Mouse (Mus musculus): ENCODE results near the gene Slc35g2.

Gene Slc35g2

DNA sequence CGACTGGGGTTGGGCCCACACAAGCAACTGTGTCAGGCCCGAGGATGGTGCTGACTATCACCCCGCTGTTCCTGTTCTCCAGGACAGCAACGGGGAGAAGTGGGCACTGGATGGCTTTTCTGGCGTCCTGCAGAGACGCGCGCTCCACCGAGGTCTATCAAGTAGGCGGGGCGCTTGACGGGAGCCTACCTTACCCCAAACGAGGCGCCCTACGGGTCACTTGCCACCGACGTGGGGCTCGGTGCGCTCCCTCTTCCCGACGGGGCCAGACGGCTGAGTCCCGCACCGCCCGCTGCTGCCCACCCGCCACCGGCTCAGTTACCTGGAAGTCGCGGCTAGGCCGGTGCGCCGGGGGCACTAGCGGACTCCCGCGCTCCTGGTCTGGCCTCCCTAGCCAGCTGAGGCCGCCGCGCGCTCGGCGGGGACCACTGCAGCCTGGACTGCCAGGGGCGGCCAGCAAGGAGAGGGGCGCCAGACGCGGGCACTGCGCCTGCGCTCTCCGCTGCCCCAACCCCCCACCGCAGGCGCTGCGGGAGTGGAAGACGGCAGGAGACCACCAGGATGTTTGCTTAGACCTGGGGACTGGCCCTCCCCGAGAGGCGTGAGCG lies at the start of gene Slc35g2:
Gene Slc35g2 (minus strand): TSS at position 465 of the 608 bp plus-strand sequence.
- in situ Hi-C loops (cut with MboI; ENCODE audit: low pct_unique_long_range_greater_than_20kb in 1 of 2, low sequenced_read_pairs in 2 of 2, unreplicated experiment in 1 of 2), result no loop called here

DNA sequence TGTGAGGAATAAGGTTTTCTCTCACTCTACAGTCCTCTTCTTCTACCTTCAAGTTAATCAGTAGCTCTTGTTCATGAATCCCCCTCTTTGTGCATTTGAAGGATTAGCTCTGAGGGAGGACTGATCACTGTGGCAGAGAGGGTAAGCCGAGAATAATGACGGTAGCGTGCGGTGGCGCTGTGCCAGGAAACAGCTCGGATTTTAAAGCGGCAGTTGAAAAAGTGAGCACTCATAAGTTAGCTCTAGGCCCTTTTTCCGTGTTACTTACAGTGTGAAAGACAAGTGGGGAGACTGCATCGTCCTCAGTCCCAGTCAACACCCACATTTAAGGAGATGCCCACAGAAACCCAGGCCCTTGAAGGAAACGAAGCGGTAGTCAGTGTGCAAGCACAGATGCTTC lies 46.1 kb upstream of the Slc35g2 start:
- in situ Hi-C loops (cut with MboI; ENCODE audit: low pct_unique_long_range_greater_than_20kb in 1 of 2, low sequenced_read_pairs in 2 of 2, unreplicated experiment in 1 of 2), result no loop called here

DNA sequence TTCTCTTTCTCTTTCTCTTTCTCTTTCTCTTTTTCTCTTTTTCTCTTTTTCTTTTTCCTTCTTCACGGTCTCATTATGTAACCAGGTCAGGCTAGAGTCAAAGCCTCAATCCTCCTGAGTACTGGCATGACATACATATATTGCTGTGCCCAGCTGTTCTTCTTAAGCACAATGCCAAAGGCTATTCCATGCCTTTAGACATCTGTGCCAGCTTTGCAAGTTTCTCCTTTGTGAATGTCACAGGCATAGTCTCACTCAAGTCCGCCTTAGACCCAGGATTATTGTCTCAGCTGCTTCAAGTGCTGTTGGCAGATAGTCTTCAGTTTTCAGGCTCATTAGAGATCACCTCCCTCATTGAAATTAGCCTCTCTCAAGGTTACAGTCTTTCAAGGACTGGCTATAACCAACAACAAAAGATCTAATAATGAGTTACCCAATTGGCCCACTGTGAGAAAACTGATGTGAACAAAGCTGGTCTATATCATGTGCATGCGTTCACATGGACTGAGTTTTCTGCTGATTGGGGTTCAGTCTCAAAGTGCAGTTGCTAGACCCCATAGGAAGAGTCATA lies 42.7 kb upstream of the Slc35g2 start:
- in situ Hi-C loops (cut with MboI; ENCODE audit: low pct_unique_long_range_greater_than_20kb in 1 of 2, low sequenced_read_pairs in 2 of 2, unreplicated experiment in 1 of 2), result no loop called here

DNA sequence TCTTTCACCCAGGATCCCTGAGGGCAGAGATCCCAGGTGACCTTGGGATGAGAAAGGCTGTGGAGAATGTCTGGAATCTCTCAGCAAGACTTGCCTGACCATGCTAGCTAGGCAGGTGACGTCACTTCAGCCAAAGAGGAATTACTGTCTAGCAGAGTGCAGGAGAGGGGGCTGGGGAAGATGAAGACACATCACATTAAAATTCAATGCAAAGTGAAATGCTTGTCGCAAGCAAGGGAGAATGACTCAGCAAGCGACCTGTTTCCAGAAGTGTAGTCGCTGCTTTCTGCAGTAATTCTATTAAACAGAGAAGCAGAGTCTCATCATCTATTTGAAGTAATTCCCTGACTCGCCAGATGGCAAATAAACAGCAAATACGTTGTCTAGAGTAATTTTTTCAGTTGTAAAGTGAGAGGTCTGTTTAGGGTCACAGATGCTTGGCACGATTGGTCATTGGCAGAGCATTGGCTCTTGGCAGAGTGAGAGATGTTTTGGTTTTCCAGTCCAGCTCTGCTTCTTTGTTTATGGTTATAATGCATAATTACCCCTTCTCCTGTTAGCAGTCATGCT lies 35.2 kb upstream of the Slc35g2 start:
- in situ Hi-C loops (cut with MboI; ENCODE audit: low pct_unique_long_range_greater_than_20kb in 1 of 2, low sequenced_read_pairs in 2 of 2, unreplicated experiment in 1 of 2), result no loop called here

DNA sequence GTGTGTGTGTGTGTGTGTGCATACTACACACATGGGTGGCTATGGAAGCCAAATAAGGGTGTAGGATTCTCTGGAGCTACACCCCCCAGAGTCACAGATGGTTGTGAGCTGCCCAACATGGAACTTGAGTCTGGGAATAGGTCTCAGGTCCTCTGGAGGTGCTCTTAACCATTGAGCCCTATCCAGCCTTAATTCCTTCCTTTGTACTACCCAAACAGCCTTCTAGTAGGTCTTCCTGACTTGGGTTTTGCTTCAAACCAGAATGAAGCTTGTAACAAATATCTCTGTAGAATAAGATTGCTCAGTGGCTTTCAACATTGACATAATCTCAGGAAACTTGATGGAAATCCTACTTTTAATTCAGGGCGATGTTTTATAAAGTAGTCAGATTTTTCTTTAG lies 34.6 kb upstream of the Slc35g2 start:
- in situ Hi-C loops (cut with MboI; ENCODE audit: low pct_unique_long_range_greater_than_20kb in 1 of 2, low sequenced_read_pairs in 2 of 2, unreplicated experiment in 1 of 2), result no loop called here

DNA sequence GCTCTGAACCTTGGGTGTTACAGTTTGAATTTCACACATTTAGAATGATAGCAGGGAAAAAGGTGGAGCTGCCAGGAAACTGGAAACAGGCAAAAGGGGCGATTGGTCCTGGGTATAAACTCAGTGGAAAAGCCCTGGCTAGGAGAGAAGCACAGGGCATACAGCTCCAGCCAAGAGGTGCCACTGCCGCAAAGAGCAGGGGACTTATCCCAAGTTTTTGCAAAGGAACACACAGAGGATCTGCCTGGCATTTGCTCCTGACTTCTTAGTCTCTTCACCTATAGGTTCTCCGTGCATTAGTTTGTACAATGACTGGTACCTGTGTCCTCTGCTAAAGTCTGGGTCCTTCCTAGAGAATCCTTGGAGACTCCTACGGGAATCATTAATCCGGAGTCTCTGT lies 32.3 kb upstream of the Slc35g2 start:
- in situ Hi-C loops (cut with MboI; ENCODE audit: low pct_unique_long_range_greater_than_20kb in 1 of 2, low sequenced_read_pairs in 2 of 2, unreplicated experiment in 1 of 2), result no loop called here

DNA sequence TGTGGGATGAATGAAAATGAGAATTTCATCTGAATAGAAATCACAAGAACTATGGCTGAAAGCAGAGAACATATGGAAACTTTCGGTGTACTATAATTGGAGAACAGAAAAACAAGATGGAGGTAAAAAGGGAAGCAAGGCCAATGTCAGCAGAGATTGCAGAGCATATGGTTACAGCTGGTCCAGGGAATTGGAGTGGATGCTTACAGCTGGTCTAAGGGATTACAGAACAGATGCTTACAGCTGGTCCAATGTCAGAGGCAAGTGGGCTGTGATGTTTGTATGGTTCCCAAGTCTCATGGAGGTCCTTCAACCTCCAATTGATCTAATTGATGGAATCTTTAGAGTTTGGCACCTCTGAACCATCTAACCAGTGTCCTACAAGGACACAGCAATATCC lies 31.2 kb upstream of the Slc35g2 start:
- in situ Hi-C loops (cut with MboI; ENCODE audit: low pct_unique_long_range_greater_than_20kb in 1 of 2, low sequenced_read_pairs in 2 of 2, unreplicated experiment in 1 of 2), result no loop called here

DNA sequence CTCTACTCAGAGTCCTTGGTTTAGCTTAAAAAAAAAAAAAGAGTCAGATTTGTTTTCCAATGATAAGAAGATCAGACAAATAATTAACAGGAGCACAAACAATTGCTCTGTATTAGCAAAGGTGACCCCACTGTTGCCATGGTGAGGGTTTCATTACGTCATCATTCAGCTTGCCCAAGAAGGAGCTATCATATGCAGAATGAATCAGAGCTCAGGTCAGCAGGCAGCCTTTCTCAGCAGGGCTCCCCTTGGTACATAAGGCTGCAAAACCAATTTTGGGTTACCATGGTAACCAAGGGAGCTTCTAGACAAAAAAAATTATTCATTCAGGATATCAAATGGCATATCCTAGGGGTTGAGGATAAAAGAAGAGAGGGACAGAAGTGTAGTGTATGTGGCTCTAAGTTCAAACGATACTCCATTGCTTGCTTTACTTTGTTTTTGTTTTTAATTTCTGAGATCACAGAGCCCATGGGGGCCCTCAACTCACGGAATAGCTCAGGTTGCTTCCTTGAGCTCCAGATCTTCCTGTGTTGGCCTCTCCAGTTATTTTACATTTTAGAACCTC lies 29.0 kb upstream of the Slc35g2 start:
- in situ Hi-C loops (cut with MboI; ENCODE audit: low pct_unique_long_range_greater_than_20kb in 1 of 2, low sequenced_read_pairs in 2 of 2, unreplicated experiment in 1 of 2), result no loop called here

DNA sequence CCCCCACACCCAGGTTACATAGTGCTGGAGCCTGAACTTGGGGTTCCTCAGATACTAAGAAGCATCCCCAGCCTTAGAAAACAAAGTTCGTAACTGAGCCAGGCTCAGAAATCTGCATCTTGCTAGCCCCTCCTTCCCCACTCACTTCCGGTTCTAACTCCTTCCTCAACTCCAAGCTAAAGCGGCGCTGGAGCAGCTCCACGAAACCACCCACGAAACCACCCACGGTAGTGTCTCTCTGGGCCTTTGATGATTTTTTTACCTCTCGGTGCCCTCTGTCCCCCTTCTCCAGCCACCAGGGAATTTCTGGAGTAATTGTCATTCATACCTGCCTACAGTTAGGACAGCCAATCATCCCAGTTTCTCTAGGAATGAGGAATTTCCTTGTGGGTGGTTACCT lies 26.7 kb upstream of the Slc35g2 start, which contains the start of gene Stag1:
Gene Stag1 (plus strand): TSS at position 253 of the 400 bp plus-strand sequence.
- in situ Hi-C loops (cut with MboI; ENCODE audit: low pct_unique_long_range_greater_than_20kb in 1 of 2, low sequenced_read_pairs in 2 of 2, unreplicated experiment in 1 of 2), result no loop called here

DNA sequence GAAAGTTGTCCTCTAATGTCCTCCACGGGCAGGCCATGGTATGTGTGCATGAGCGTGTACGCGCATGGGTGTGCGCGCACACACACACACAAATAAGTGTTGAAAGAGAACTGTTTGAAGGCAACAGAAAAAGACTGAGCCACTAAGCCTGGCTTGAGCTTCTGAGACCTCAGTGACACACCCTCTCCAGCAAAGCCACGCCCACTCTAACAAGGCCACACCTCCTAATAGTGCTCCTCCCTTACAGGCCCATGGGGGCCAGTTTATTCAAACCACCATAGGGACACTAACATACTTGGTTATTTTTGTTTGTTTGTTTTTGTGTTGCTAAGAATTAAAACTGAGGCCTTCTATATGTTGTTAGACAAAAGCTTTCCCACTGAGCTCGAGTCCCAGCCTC lies 25.4 kb upstream of the Slc35g2 start:
- in situ Hi-C loops (cut with MboI; ENCODE audit: low pct_unique_long_range_greater_than_20kb in 1 of 2, low sequenced_read_pairs in 2 of 2, unreplicated experiment in 1 of 2), result no loop called here

DNA sequence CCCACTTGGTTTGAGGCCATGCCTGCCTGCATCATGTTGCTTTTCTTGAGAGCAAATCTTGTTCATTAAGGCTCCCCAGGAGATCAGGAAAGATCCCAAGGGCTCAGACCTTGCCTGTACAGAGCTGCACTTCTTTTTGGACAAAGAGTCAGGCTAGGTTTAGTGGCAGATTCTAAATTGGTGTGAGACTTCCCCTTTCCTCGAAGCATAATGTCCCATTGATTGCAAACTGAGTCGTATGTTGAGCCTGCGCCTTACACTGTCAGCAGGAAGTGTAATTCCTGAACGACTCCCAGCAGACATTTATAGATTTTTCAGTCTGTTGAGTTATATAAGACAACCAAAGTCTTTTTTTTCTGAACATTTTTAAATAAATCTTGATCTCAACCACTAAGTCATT lies 19.6 kb upstream of the Slc35g2 start:
- in situ Hi-C loops (cut with MboI; ENCODE audit: low pct_unique_long_range_greater_than_20kb in 1 of 2, low sequenced_read_pairs in 2 of 2, unreplicated experiment in 1 of 2), result no loop called here

DNA sequence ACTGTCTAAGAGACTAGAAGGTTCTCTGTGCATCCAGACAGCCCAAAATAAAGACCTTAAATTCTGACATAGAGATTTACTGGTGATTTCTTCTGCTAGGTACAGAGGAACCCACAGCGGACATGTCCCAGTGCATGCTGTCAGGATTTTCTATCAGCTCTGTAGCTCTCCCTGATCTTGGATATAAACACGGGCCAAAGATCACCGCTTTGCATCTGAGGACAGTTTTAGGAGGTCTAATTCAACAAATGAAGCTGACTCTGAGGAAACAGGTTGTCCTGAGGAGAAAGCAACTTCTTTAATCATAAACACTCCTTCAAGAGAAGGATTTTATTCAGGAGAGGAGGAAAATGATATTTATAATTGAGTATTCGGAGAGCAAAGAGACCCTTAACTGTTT lies 13.1 kb upstream of the Slc35g2 start:
- in situ Hi-C loops (cut with MboI; ENCODE audit: low pct_unique_long_range_greater_than_20kb in 1 of 2, low sequenced_read_pairs in 2 of 2, unreplicated experiment in 1 of 2), result no loop called here

DNA sequence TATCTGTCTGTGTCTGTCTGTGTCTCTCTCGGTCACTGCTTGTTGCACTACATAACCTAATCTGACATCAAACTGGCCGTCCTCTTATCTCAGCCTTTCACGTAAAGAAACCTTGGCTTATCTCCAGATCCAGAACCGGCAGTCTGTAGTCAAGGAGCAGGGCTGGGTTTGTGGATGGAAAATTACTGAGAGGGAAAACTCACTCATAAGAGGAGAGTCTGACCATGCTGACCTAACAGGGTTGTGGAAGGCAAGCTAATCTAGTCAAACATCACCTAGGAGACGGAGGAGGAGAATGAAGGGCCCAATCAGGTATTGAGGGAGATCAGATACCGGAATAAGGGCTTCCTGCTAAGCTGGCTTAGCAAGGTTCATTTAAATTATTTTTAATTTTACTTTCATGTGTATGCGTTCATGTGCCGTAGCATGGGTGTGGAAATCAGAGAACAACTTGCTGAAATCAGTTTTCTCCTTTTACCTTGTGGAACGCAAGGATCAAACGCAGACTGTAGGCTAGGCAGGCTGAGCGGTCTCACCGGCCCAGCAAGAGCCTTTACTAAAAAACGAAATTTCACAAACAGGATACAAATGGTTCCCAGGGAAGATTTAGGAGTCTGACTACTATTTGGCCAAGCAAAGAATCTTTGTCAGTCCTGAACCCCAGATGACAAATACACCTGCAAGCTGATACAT lies 12.1 kb upstream of the Slc35g2 start:
- in situ Hi-C loops (cut with MboI; ENCODE audit: low pct_unique_long_range_greater_than_20kb in 1 of 2, low sequenced_read_pairs in 2 of 2, unreplicated experiment in 1 of 2), result no loop called here

DNA sequence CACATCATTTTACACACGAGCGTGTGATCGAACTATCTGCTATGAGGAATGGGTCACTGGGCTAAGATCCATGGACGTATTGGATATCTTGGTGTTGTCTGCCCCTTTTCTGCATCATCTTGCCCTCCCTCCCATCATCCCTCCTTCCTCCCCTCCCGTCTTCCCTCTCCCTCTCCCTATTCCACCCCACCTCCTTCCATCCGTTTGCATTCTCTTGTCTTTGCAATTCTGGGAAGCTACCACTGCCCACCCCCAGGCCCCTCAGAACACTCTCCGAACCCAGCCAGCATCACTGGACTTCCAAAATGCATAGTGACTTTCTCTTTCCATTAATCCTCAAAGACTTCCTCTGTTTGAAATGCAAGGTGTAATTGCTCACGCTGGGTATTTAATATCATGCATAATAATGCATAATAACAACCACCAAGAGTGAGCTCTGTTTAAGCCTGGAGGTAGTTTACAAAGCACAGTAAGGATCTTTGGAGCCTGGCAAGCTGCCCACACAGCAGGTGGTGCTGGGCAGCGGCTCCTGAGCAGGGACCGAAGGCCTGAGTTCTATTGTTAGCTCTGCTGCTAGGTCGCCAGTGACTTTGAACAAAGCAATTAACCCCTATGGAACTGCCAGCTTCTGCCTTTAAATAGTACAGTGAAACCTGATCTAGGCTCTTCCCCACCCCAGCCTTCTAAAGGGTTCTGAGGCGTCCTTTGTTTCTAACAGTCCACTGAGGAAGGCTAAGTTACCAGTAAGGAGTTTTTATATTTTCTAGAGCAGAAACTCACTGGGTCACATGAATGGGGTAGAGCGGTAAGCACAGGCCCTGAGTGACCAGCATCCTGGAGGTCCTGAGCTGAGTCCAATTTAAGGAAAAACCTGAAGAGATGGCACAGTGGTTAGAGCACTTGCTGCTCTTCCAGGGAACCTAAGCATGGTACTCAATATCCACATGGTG lies 10.9 kb upstream of the Slc35g2 start:
- in situ Hi-C loops (cut with MboI; ENCODE audit: low pct_unique_long_range_greater_than_20kb in 1 of 2, low sequenced_read_pairs in 2 of 2, unreplicated experiment in 1 of 2), result no loop called here

DNA sequence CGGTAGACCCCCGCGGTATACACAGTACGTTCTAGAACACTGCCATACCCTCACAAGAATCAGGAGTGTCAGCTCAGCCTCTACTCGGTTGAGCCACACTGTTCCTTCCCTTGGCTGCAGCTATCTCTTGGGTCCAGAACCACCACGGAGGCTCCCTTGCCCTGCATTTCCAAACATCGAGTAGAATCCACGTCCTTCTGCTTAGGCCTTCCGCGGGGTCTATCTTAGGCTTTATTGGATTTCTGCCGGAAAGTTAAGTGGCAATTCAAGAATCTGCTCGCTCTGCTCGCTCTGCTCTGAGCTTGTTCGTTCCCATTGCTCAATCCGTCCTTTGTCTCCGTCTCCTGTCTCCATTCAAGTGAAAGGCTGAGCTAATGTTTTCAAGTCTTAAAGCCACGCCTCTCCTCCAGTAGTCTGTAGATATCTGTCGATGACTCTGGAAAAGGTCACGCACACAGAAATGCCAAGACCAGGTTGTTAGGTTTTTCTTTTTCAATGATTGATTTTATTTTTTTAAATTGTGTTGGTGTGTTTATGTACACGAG lies 9.4 kb upstream of the Slc35g2 start:
- in situ Hi-C loops (cut with MboI; ENCODE audit: low pct_unique_long_range_greater_than_20kb in 1 of 2, low sequenced_read_pairs in 2 of 2, unreplicated experiment in 1 of 2), result no loop called here

DNA sequence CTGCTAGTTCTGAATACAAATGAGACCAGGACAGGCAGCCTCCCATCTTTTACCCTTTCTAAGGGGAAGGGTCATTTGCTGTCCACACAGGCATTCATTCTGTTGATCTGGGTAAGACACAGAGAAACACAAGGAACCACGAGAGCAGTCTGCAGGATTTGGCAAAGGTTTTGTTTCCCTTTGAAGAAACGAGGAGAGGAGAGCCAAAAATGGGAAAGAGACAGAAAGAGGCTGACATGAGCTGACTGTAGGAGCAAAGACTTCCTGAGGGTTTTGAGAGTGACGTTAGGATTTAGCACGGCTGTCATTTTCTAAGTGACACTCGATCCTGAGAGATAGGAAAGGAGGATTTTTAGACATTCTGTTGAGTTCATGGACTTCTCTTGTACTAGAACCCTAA lies 3.1 kb upstream of the Slc35g2 start:
- in situ Hi-C loops (cut with MboI; ENCODE audit: low pct_unique_long_range_greater_than_20kb in 1 of 2, low sequenced_read_pairs in 2 of 2, unreplicated experiment in 1 of 2), result no loop called here

DNA sequence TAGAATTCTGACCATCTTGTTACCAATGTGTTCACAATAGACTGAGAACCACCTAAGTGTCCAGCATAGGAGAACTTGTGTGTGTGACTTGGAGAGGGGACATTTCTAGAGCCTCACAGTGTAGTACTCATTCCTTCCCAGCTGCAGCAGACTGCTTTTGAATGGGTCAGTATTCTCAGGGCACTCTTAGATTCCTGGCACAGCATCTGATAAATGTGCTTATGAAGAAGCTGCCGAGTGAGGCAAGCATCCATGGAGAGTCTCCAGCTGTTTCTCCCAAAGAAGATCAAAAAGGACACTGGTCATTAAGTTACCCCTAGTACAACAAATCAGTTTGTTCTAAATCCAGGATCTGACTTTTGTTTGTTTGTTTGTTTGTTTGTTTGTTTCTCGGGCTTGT lies 2.4 kb upstream of the Slc35g2 start:
- in situ Hi-C loops (cut with MboI; ENCODE audit: low pct_unique_long_range_greater_than_20kb in 1 of 2, low sequenced_read_pairs in 2 of 2, unreplicated experiment in 1 of 2), result no loop called here

DNA sequence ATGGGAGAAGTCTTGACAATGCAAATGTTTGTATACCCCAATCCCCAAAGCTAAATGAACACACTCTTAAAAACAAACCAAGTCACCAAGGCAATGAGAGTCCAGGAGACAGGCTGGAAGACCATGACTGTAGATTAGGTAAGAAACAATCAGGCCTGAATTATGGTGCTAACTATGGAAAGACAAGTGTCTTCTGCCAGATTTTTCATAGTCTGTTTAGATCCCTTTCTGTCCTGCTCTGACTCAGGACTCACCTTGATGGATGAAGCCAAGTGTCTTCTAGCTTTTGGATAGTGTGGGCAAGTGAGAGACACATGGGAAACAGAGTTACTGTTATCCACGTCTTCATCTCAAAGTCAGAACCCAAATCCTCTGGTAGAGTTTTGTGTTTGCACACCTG lies 621 bp upstream of the Slc35g2 start:
- in situ Hi-C loops (cut with MboI; ENCODE audit: low pct_unique_long_range_greater_than_20kb in 1 of 2, low sequenced_read_pairs in 2 of 2, unreplicated experiment in 1 of 2), result no loop called here

Data from mouse embryonic stem cell (cell line).